Mouse (Mus musculus): ENCODE measurements around the gene Gm4305. TPM values are rescaled to one million over a fixed set of nuclear protein-coding genes. Genes with fewer than 3 reads are reported as not detected.
"Not testable (repeated sequence)": the region's sequence is repeated elsewhere in the genome, so short reads cannot be mapped to it uniquely, and the experiment has no call there.

Gm4305 gene
- not detected in 2 replicates for polyA plus RNA-seq (2014; fragmentation: Nextera tagmentation; extraction: Ambion mirVana)

GRCm38 (mm10) chr10:100350793-100351192 is at the start of gene Gm4305:
Gm4305 (plus strand) TSS chr10:100351093.
- not testable (repeated sequence) for H3K27ac ChIP-seq (replicated peaks; ENCODE audit: low read depth, low read length); H3K36me3 ChIP-seq (replicated peaks; ENCODE audit: control insufficient read depth, insufficient read depth, low read depth, low read length); H3K4me1 ChIP-seq (ENCODE audit: control insufficient read depth, insufficient read depth, low read length); H3K27me3 ChIP-seq (ENCODE audit: control insufficient read depth, insufficient read depth, low read length); H3K4me3 ChIP-seq (ENCODE audit: low read depth, low read length); DNase-seq (ENCODE audit: low spot score); H3K9me3 ChIP-seq (replicated peaks; ENCODE audit: control insufficient read depth, low read length); H3K4me2 ChIP-seq (ENCODE audit: low read depth, low read length); ATAC-seq (replicated peaks; ENCODE audit: insufficient number of reproducible peaks, low FRiP score, low TSS enrichment, low read depth); H3K9ac ChIP-seq (replicated peaks; ENCODE audit: low read length)
- no CpG with 5 or more reads among the region's 3 CpGs for WGBS

GRCm38 (mm10) chr10:100335376-100335775 is 15.5 kb upstream of the Gm4305 start, which contains the start of gene Gm4301:
Gm4301 (plus strand) TSS chr10:100335676.
- not testable (repeated sequence) for H3K9ac ChIP-seq (replicated peaks; ENCODE audit: low read length); DNase-seq (ENCODE audit: low spot score); ATAC-seq (replicated peaks; ENCODE audit: insufficient number of reproducible peaks, low FRiP score, low TSS enrichment, low read depth); H3K36me3 ChIP-seq (replicated peaks; ENCODE audit: control insufficient read depth, insufficient read depth, low read depth, low read length); H3K27me3 ChIP-seq (ENCODE audit: control insufficient read depth, insufficient read depth, low read length); H3K4me3 ChIP-seq (ENCODE audit: low read depth, low read length); H3K9me3 ChIP-seq (replicated peaks; ENCODE audit: control insufficient read depth, low read length); H3K27ac ChIP-seq (replicated peaks; ENCODE audit: low read depth, low read length); H3K4me2 ChIP-seq (ENCODE audit: low read depth, low read length); H3K4me1 ChIP-seq (ENCODE audit: control insufficient read depth, insufficient read depth, low read length)
- WGBS = no CpG with 5 or more reads among the region's 2 CpGs

- WGBS = no CpG with 5 or more reads among the region's 3 CpGs
- not testable (repeated sequence) for H3K9ac ChIP-seq (replicated peaks; ENCODE audit: low read length); H3K4me1 ChIP-seq (ENCODE audit: control insufficient read depth, insufficient read depth, low read length); H3K4me3 ChIP-seq (ENCODE audit: low read depth, low read length); H3K4me2 ChIP-seq (ENCODE audit: low read depth, low read length); H3K9me3 ChIP-seq (replicated peaks; ENCODE audit: control insufficient read depth, low read length); DNase-seq (ENCODE audit: low spot score); ATAC-seq (replicated peaks; ENCODE audit: insufficient number of reproducible peaks, low FRiP score, low TSS enrichment, low read depth); H3K27ac ChIP-seq (replicated peaks; ENCODE audit: low read depth, low read length); H3K36me3 ChIP-seq (replicated peaks; ENCODE audit: control insufficient read depth, insufficient read depth, low read depth, low read length); H3K27me3 ChIP-seq (ENCODE audit: control insufficient read depth, insufficient read depth, low read length)
Measured at GRCm38 (mm10) chr10:100340536-100340935, 10.4 kb upstream of the Gm4305 start, which contains the start of gene Gm4302. Gm4302 (plus strand) TSS chr10:100340836.

DNA sequence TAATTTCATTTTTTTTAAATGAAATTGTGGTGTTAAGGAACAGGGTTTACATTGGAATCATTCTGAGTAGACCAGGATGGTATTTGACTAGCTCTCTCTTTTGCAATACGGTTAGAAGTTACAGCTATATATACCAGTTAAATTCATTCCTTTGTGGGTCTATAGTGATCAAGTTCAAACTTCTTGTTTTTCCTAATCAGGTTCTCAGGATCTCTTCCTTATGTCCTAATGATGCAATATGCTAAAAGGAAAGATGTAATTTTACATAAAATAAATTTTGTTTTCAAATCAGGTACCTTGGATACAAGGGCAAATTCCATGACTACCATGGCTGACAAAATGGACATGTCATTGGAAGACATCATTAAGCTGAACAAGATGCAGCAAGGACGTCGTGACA is 5.2 kb upstream of the Gm4305 start, which contains the start of gene Gm4303:
Gene Gm4303 (plus strand): TSS at position 301 of the 400 bp plus-strand sequence.
- not testable (repeated sequence) for H3K9me3 ChIP-seq (replicated peaks; ENCODE audit: control insufficient read depth, low read length); H3K4me3 ChIP-seq (ENCODE audit: low read depth, low read length); H3K4me2 ChIP-seq (ENCODE audit: low read depth, low read length); DNase-seq (ENCODE audit: low spot score); H3K27ac ChIP-seq (replicated peaks; ENCODE audit: low read depth, low read length); ATAC-seq (replicated peaks; ENCODE audit: insufficient number of reproducible peaks, low FRiP score, low TSS enrichment, low read depth); H3K27me3 ChIP-seq (ENCODE audit: control insufficient read depth, insufficient read depth, low read length); H3K9ac ChIP-seq (replicated peaks; ENCODE audit: low read length); H3K4me1 ChIP-seq (ENCODE audit: control insufficient read depth, insufficient read depth, low read length); H3K36me3 ChIP-seq (replicated peaks; ENCODE audit: control insufficient read depth, insufficient read depth, low read depth, low read length)
- WGBS = no CpG with 5 or more reads among the region's 3 CpGs

DNA sequence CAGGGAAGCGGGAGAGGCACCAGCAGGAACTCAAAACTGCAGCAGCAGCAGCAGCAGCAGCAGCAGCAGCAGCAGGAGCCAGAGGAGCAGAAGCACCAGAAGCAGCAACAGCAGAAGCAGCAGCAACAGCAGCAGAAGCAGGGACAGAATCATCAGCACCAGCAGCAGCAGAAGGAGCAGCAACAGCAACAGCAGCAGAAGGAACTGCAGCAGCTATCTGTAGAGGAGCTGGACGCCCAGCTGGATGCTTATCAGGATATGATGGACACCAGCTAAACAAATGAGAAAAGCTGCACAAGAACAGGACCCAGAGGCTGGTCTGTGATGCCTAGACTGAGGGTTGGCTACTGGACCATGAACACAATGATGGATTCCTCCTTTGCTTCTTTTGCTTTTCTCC is 5.9 kb downstream of the Gm4305 start:
- H3K27ac ChIP-seq (replicated peaks; ENCODE audit: low read depth, low read length); H3K4me1 ChIP-seq (ENCODE audit: control insufficient read depth, insufficient read depth, low read length); H3K36me3 ChIP-seq (replicated peaks; ENCODE audit: control insufficient read depth, insufficient read depth, low read depth, low read length); H3K9me3 ChIP-seq (replicated peaks; ENCODE audit: control insufficient read depth, low read length); DNase-seq (ENCODE audit: low spot score); H3K27me3 ChIP-seq (ENCODE audit: control insufficient read depth, insufficient read depth, low read length); ATAC-seq (replicated peaks; ENCODE audit: insufficient number of reproducible peaks, low FRiP score, low TSS enrichment, low read depth); H3K4me2 ChIP-seq (ENCODE audit: low read depth, low read length); H3K4me3 ChIP-seq (ENCODE audit: low read depth, low read length); H3K9ac ChIP-seq (replicated peaks; ENCODE audit: low read length): not testable (repeated sequence)
- WGBS = 43% methylated on average over 1 of the region's 2 CpGs

DNA sequence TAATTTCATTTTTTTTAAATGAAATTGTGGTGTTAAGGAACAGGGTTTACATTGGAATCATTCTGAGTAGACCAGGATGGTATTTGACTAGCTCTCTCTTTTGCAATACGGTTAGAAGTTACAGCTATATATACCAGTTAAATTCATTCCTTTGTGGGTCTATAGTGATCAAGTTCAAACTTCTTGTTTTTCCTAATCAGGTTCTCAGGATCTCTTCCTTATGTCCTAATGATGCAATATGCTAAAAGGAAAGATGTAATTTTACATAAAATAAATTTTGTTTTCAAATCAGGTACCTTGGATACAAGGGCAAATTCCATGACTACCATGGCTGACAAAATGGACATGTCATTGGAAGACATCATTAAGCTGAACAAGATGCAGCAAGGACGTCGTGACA is 10.1 kb downstream of the Gm4305 start, which contains the start of gene Gm4307:
Gene Gm4307 (plus strand): TSS at position 301 of the 400 bp plus-strand sequence.
- ATAC-seq (replicated peaks; ENCODE audit: insufficient number of reproducible peaks, low FRiP score, low TSS enrichment, low read depth); H3K36me3 ChIP-seq (replicated peaks; ENCODE audit: control insufficient read depth, insufficient read depth, low read depth, low read length); H3K9ac ChIP-seq (replicated peaks; ENCODE audit: low read length); H3K27ac ChIP-seq (replicated peaks; ENCODE audit: low read depth, low read length); H3K4me3 ChIP-seq (ENCODE audit: low read depth, low read length); H3K27me3 ChIP-seq (ENCODE audit: control insufficient read depth, insufficient read depth, low read length); H3K4me1 ChIP-seq (ENCODE audit: control insufficient read depth, insufficient read depth, low read length); DNase-seq (ENCODE audit: low spot score); H3K9me3 ChIP-seq (replicated peaks; ENCODE audit: control insufficient read depth, low read length); H3K4me2 ChIP-seq (ENCODE audit: low read depth, low read length): not testable (repeated sequence)
- no CpG with 5 or more reads among the region's 3 CpGs for WGBS

DNA sequence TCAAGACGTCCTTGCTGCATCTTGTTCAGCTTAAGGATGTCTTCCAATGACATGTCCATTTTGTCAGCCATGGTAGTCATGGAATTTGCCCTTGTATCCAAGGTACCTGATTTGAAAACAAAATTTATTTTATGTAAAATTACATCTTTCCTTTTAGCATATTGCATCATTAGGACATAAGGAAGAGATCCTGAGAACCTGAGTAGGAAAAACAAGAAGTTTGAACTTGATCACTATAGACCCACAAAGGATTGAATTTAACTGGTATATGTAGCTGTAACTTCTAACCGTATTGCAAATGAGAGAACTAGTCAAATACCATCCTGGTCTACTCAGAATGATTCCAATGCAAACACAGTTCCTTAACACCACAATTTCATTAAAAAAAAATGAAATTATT is 31.6 kb downstream of the Gm4305 start, which contains the start of gene Gm4312:
Gene Gm4312 (minus strand): TSS at position 101 of the 400 bp plus-strand sequence.
- H3K27me3 ChIP-seq (ENCODE audit: control insufficient read depth, insufficient read depth, low read length); H3K4me1 ChIP-seq (ENCODE audit: control insufficient read depth, insufficient read depth, low read length); DNase-seq (ENCODE audit: low spot score); H3K4me2 ChIP-seq (ENCODE audit: low read depth, low read length); H3K27ac ChIP-seq (replicated peaks; ENCODE audit: low read depth, low read length); H3K36me3 ChIP-seq (replicated peaks; ENCODE audit: control insufficient read depth, insufficient read depth, low read depth, low read length); ATAC-seq (replicated peaks; ENCODE audit: insufficient number of reproducible peaks, low FRiP score, low TSS enrichment, low read depth); H3K4me3 ChIP-seq (ENCODE audit: low read depth, low read length); H3K9me3 ChIP-seq (replicated peaks; ENCODE audit: control insufficient read depth, low read length); H3K9ac ChIP-seq (replicated peaks; ENCODE audit: low read length): not testable (repeated sequence)
- no CpG with 5 or more reads among the region's 2 CpGs for WGBS

Data from embryonic facial prominence, embryonic 11.5 days (tissue).